In the genomic region with DNA sequence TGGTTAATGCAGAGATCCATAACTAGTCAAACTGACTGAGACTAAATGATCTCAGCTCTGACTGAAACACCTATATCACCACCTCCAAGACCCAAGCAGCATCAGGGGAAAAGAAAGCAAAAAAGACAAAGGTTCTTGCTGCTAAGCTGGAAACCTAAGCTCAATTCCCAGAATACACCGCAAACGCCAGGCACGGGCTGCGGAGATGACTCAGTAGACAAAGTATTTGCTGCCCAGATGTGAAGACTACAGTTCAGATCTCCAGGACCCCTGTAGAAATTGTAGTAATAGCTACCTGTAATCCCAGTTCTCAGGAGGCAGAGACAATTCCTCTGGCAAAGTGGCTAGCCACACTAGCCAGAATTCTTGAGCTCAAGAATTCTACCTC, we compare ENCODE assay signal across 8 mouse cellular contexts. TPM values are rescaled to one million over a fixed set of nuclear protein-coding genes. Genes with fewer than 3 reads are reported as not detected.
DNase-seq lines count a peak whose midpoint lies in the region; ATAC-seq and TF ChIP-seq lines count a peak whose summit lies in the region.

No protein-coding gene starts in this region.

- no peak for DNase-seq in heart, adult 8-10 months (ENCODE audit: low spot score)
- no peak for DNase-seq in midbrain, embryonic 10.5 days (ENCODE audit: low spot score)
- DNase-seq in stomach, postnatal 0 days (ENCODE audit: low spot score) = no peak
- no peak for DNase-seq in spleen, adult 12 weeks (ENCODE audit: low spot score)

- H3K4me3 ChIP-seq in heart, embryonic 12.5 days = no peak overlapping the region
- H3K4me3 ChIP-seq in midbrain, embryonic 12.5 days = no peak overlapping the region
- H3K4me3 ChIP-seq in midbrain, embryonic 10.5 days = no peak overlapping the region
- H3K4me3 ChIP-seq in liver, embryonic 12.5 days = 0 out of 2 replicates have a peak overlapping the region, but pooled peaks have one; percentile 96
- peak overlapping the region; percentile 81; the same call in 1 of the 2 replicates for H3K4me3 ChIP-seq in stomach, postnatal 0 days (ENCODE audit: low read depth, low read length)

- no peak for ATAC-seq in heart, embryonic 12.5 days (ENCODE audit: insufficient number of reproducible peaks, low FRiP score)
- no peak for ATAC-seq in midbrain, embryonic 12.5 days (ENCODE audit: low FRiP score, low read depth)
- ATAC-seq in liver, embryonic 12.5 days = no peak
- ATAC-seq in stomach, postnatal 0 days (ENCODE audit: low FRiP score, low TSS enrichment) = no peak
- no peak for ATAC-seq in erythroid progenitor cell, adult 5-6 weeks (replicated peaks; ENCODE audit: low FRiP score, poor library complexity, severe bottlenecking)

- WGBS in heart, embryonic 12.5 days = 71% methylated on average over 4 of the region's 4 CpGs
- WGBS in midbrain, embryonic 12.5 days = 95% methylated on average over 4 of the region's 4 CpGs
- WGBS in midbrain, embryonic 10.5 days = 89% methylated on average over 4 of the region's 4 CpGs
- WGBS in liver, embryonic 12.5 days (ENCODE audit: insufficient replicate concordance) = 82% methylated on average over 4 of the region's 4 CpGs
- 82% methylated on average over 4 of the region's 4 CpGs for WGBS in stomach, postnatal 0 days

- peak overlapping the region; percentile 84; the same call in 1 of the 2 replicates for H3K4me2 ChIP-seq in heart, embryonic 12.5 days
- peak overlapping the region; percentile 90; the same call in 1 of the 2 replicates for H3K4me2 ChIP-seq in midbrain, embryonic 12.5 days (replicated peaks)
- peak overlapping the region; percentile 88 for H3K4me2 ChIP-seq in liver, embryonic 12.5 days
- 0 out of 2 replicates have a peak overlapping the region, but pooled peaks have one; percentile 45 for H3K4me2 ChIP-seq in stomach, postnatal 0 days (replicated peaks; ENCODE audit: low read depth)

- no peaks in the 10 kb centered on the region for H3K27me3 ChIP-seq in heart, embryonic 12.5 days (replicated peaks)
- no peaks in the 10 kb centered on the region for H3K27me3 ChIP-seq in midbrain, embryonic 12.5 days
- no peaks in the 10 kb centered on the region for H3K27me3 ChIP-seq in midbrain, embryonic 10.5 days (ENCODE audit: low read depth, poor library complexity, severe bottlenecking)
- no peaks in the 10 kb centered on the region; the same call in 1 of the 2 replicates for H3K27me3 ChIP-seq in liver, embryonic 12.5 days (replicated peaks)
- no peaks in the 10 kb centered on the region for H3K27me3 ChIP-seq in stomach, postnatal 0 days (ENCODE audit: control insufficient read depth, insufficient read depth, low read length)

- no peaks in the 10 kb centered on the region for H3K36me3 ChIP-seq in heart, embryonic 12.5 days
- no peaks in the 10 kb centered on the region for H3K36me3 ChIP-seq in midbrain, embryonic 12.5 days
- H3K36me3 ChIP-seq in midbrain, embryonic 10.5 days = 0 out of 2 replicates have a peak, but pooled peaks cover 6% of the 10 kb centered on the region
- no peaks in the 10 kb centered on the region for H3K36me3 ChIP-seq in liver, embryonic 12.5 days
- no peaks in the 10 kb centered on the region for H3K36me3 ChIP-seq in stomach, postnatal 0 days (ENCODE audit: control insufficient read depth, insufficient read depth, low read length)

- no peak overlapping the region for H3K27ac ChIP-seq in heart, embryonic 12.5 days (ENCODE audit: poor library complexity, severe bottlenecking)
- no peak overlapping the region for H3K27ac ChIP-seq in midbrain, embryonic 12.5 days (replicated peaks)
- no peak overlapping the region for H3K27ac ChIP-seq in midbrain, embryonic 10.5 days (replicated peaks)
- H3K27ac ChIP-seq in liver, embryonic 12.5 days = no peak overlapping the region
- H3K27ac ChIP-seq in stomach, postnatal 0 days (replicated peaks) = no peak overlapping the region

- no peak for TF ChIP-seq EP300 in stomach, postnatal 0 days (optimal IDR thresholded peaks at IDR 0.05)

- H3K9ac ChIP-seq in heart, embryonic 12.5 days = no peak overlapping the region
- H3K9ac ChIP-seq in midbrain, embryonic 12.5 days (replicated peaks) = no peak overlapping the region
- no peak overlapping the region for H3K9ac ChIP-seq in liver, embryonic 12.5 days
- H3K9ac ChIP-seq in stomach, postnatal 0 days (ENCODE audit: low read length) = no peak overlapping the region

- TF ChIP-seq CTCF in stomach, postnatal 0 days (IDR thresholded peaks at IDR 0.05; ENCODE audit: low read depth) = no peak

- no peaks in the 10 kb centered on the region for H3K9me3 ChIP-seq in heart, embryonic 12.5 days (replicated peaks)
- H3K9me3 ChIP-seq in midbrain, embryonic 12.5 days = no peaks in the 10 kb centered on the region
- H3K9me3 ChIP-seq in midbrain, embryonic 10.5 days (replicated peaks) = no peaks in the 10 kb centered on the region
- H3K9me3 ChIP-seq in liver, embryonic 12.5 days (replicated peaks) = no peaks in the 10 kb centered on the region
- no peaks in the 10 kb centered on the region for H3K9me3 ChIP-seq in stomach, postnatal 0 days (ENCODE audit: control insufficient read depth, low read length)

- peaks cover 10% of the 10 kb centered on the region for H3K4me1 ChIP-seq in heart, embryonic 12.5 days (replicated peaks)
- peaks cover 34% of the 10 kb centered on the region for H3K4me1 ChIP-seq in midbrain, embryonic 12.5 days
- peaks cover 41% of the 10 kb centered on the region for H3K4me1 ChIP-seq in midbrain, embryonic 10.5 days
- peaks cover 37% of the 10 kb centered on the region for H3K4me1 ChIP-seq in liver, embryonic 12.5 days
- no peaks in the 10 kb centered on the region for H3K4me1 ChIP-seq in stomach, postnatal 0 days (replicated peaks; ENCODE audit: control insufficient read depth, insufficient read depth)

RNA-seq across cellular contexts. Expression of a gene that starts 0.3 kb away (rescaled TPM):
- 46.0 and 53.3 TPM in 2 replicates for polyA plus RNA-seq in heart, embryonic 12.5 days (2016; fragmentation: Nextera tagmentation; extraction: Ambion mirVana)
- 10 to 100 TPM; 26.8 to 31.9 (median 28.4) TPM for total RNA-seq in heart, adult 8-10 months (2022)
- polyA plus RNA-seq in midbrain, embryonic 12.5 days (2016; fragmentation: Nextera tagmentation; extraction: Ambion mirVana) = 63.4 and 64.1 TPM in 2 replicates
- polyA plus RNA-seq in midbrain, embryonic 10.5 days (2016; fragmentation: Nextera tagmentation; extraction: Ambion mirVana) = 52.5 and 56.9 TPM in 2 replicates
- 28.5 and 29.0 TPM in 2 replicates for polyA plus RNA-seq in liver, embryonic 12.5 days (2016; fragmentation: Nextera tagmentation; extraction: Ambion mirVana)
- 28.9 and 31.7 TPM in 2 replicates for polyA plus RNA-seq in stomach, postnatal 0 days (2015; fragmentation: Nextera tagmentation; extraction: Ambion mirVana)
- total RNA-seq in erythroid progenitor cell, adult 5-6 weeks (2015; ENCODE audit: low replicate concordance) = 21.8 and 42.2 TPM in 2 replicates
- 32.2 and 62.3 TPM in 2 replicates for total RNA-seq in erythroid progenitor cell, adult 5-6 weeks (2017; ENCODE audit: low replicate concordance)

RNA-seq across cellular contexts. Expression of a gene that starts 29.7 kb away (rescaled TPM):
- 2.4 and 2.6 TPM in 2 replicates for polyA plus RNA-seq in heart, embryonic 12.5 days (2016; fragmentation: Nextera tagmentation; extraction: Ambion mirVana)
- 1 to 10 TPM; 2.0 to 4.4 (median 2.8) TPM for total RNA-seq in heart, adult 8-10 months (2022)
- 0.31 and 0.43 TPM in 2 replicates for polyA plus RNA-seq in midbrain, embryonic 12.5 days (2016; fragmentation: Nextera tagmentation; extraction: Ambion mirVana)
- polyA plus RNA-seq in midbrain, embryonic 10.5 days (2016; fragmentation: Nextera tagmentation; extraction: Ambion mirVana) = 0.27 and 0.37 TPM in 2 replicates
- polyA plus RNA-seq in liver, embryonic 12.5 days (2016; fragmentation: Nextera tagmentation; extraction: Ambion mirVana) = 3.4 and 3.7 TPM in 2 replicates
- 24.4 TPM in 2 replicates for polyA plus RNA-seq in stomach, postnatal 0 days (2015; fragmentation: Nextera tagmentation; extraction: Ambion mirVana)
- 6.1 and 7.1 TPM in 2 replicates for total RNA-seq in erythroid progenitor cell, adult 5-6 weeks (2015; ENCODE audit: low replicate concordance)
- 4.7 and 10.0 TPM in 2 replicates for total RNA-seq in erythroid progenitor cell, adult 5-6 weeks (2017; ENCODE audit: low replicate concordance)

Comparison
In these comparisons a context has a peak if more than half of its experiments do, and no peak if none do; other contexts are left out.
1. H3K4me3 ChIP-seq: peak in liver, embryonic 12.5 days (single experiment) and stomach, postnatal 0 days (single experiment); none in heart, embryonic 12.5 days (single experiment), midbrain, embryonic 12.5 days (single experiment) and midbrain, embryonic 10.5 days (single experiment).
2. Peak in every context shown above with its lines, with median percentiles within 50 percentile points of each other: H3K4me2 ChIP-seq.